Mouse (Mus musculus) heart, embryonic 14.5 days (tissue): ENCODE data around the gene Tec. TPM values are rescaled to one million over a fixed set of nuclear protein-coding genes. Genes with fewer than 3 reads are reported as not detected.

Experiments
- ATAC-seq: fragments of 200-750 bp; cut with Nextera tagmentation; 2 replicates; pipeline ENCODE4 v1.8.0; 2017; ENCODE audit warnings: low read depth, moderate TSS enrichment; ENCODE audit not compliant: insufficient number of reproducible peaks, insufficient read depth, low FRiP score
- H3K27ac ChIP-seq, 2 experiments: fragments of 200-500 bp in 1 of 2; fragments of 300-500 bp in 1 of 2; sonication (generic) in 1 of 2; replicated peaks in 1 of 2; 2 replicates each; pipeline ENCODE4 v1.5.1; 2012 to 2014; ENCODE audit warnings: low read depth in 2 of 2, low read length in 2 of 2, control low read depth in 1 of 2, mild to moderate bottlenecking in 1 of 2, mixed read lengths in 1 of 2; ENCODE audit not compliant: control insufficient read depth in 1 of 2, insufficient read depth in 1 of 2
- H3K27me3 ChIP-seq: fragments of 300-500 bp; sonication (generic); 2 replicates; pipeline ENCODE4 v1.6.1; 2014; ENCODE audit warnings: mild to moderate bottlenecking, low read length, control low read depth; ENCODE audit not compliant: control insufficient read depth, insufficient read depth
- H3K36me3 ChIP-seq: fragments of 300-500 bp; sonication (generic); 2 replicates; pipeline ENCODE4 v1.6.1; 2014; ENCODE audit warnings: mild to moderate bottlenecking, control low read depth, low read length, mixed read lengths; ENCODE audit not compliant: control insufficient read depth, insufficient read depth
- H3K4me1 ChIP-seq, 2 experiments: fragments of 200-500 bp in 1 of 2; fragments of 300-500 bp in 1 of 2; sonication (generic) in 1 of 2; 2 replicates each; pipeline ENCODE4 v1.6.1; 2012 to 2014; ENCODE audit warnings: low read length in 2 of 2, control low read depth in 1 of 2, mixed read lengths in 1 of 2; ENCODE audit not compliant: control insufficient read depth in 2 of 2, insufficient read depth in 2 of 2
- H3K4me2 ChIP-seq: fragments of 300-500 bp; sonication (generic); 2 replicates; pipeline ENCODE4 v1.6.1; 2014; ENCODE audit warnings: mild to moderate bottlenecking, low read length
- H3K4me3 ChIP-seq, 2 experiments: fragments of 200-500 bp in 1 of 2; fragments of 300-500 bp in 1 of 2; sonication (generic) in 1 of 2; 2 replicates each; pipeline ENCODE4 v1.5.1; 2012 to 2014; ENCODE audit warnings: low read length in 2 of 2, mild to moderate bottlenecking in 2 of 2, control low read depth in 1 of 2, low read depth in 1 of 2, moderate library complexity in 1 of 2; ENCODE audit not compliant: control insufficient read depth in 1 of 2, insufficient read depth in 1 of 2
- H3K9ac ChIP-seq: fragments of 300-500 bp; sonication (generic); 2 replicates; pipeline ENCODE4 v1.6.1; 2014; ENCODE audit warnings: mild to moderate bottlenecking, low read length
- H3K9me3 ChIP-seq: fragments of 300-500 bp; sonication (generic); 2 replicates; pipeline ENCODE4 v1.6.1; 2016; ENCODE audit warnings: low read length, control low read depth; ENCODE audit not compliant: control insufficient read depth
- WGBS: fragments of 180-500 bp; shearing (Covaris S2); extraction: QIAGEN DNeasy Blood & Tissue Kit; methylation state at CpG from one replicate; pipeline ENCODE4 v1.1.7; 2014; 5-methylcytosine and 5-hydroxymethylcytosine counted together
- polyA plus RNA-seq: library from polyadenylated mRNA; unstranded; fragments of >200 nt; fragmentation: Nextera tagmentation; extraction: Ambion mirVana; gene quantifications from 2 replicates; pipeline ENCODE4 v1.2.1, GENCODE M21; 2014

The Tec gene
- polyA plus RNA-seq, 1 experiment from 2014 or later = 17.7 TPM

GRCm38 (mm10) chr5:72757155-72757773, 111.0 kb downstream of the Tec start:
- Histone ChIP-seq H3K36me3 (peaks cover 54% of the 10 kb centered on the region), H3K4me3 (no peak overlapping the region), H3K4me1 (no peaks in the 10 kb centered on the region), H3K9ac (no peak overlapping the region), H3K9me3 (no peaks in the 10 kb centered on the region), H3K4me2 (no peak overlapping the region), H3K27me3 (no peaks in the 10 kb centered on the region), H3K27ac (no peak overlapping the region)
- WGBS = 82% methylated on average over 18 of the region's 18 CpGs
- ATAC-seq = no peak

GRCm38 (mm10) chr5:72755941-72756340, 112.3 kb downstream of the Tec start:
- Histone ChIP-seq H3K4me3 (no peak overlapping the region), H3K27me3 (no peaks in the 10 kb centered on the region), H3K9ac (no peak overlapping the region), H3K4me1 (no peaks in the 10 kb centered on the region), H3K36me3 (peaks cover 49% of the 10 kb centered on the region), H3K27ac (no peak overlapping the region), H3K9me3 (no peaks in the 10 kb centered on the region), H3K4me2 (no peak overlapping the region)
- no peak for ATAC-seq
- WGBS = 88% methylated on average over 8 of the region's 8 CpGs

- 82% methylated on average over 2 of the region's 2 CpGs for WGBS
- Histone ChIP-seq H3K9ac (no peak overlapping the region), H3K4me3 (no peak overlapping the region), H3K27ac (no peak overlapping the region), H3K4me1 (no peaks in the 10 kb centered on the region), H3K4me2 (no peak overlapping the region), H3K36me3 (peaks cover 44% of the 10 kb centered on the region), H3K27me3 (no peaks in the 10 kb centered on the region), H3K9me3 (no peaks in the 10 kb centered on the region)
- no peak for ATAC-seq
Observed at GRCm38 (mm10) chr5:72755035-72755434, 113.2 kb downstream of the Tec start.

GRCm38 (mm10) chr5:72752585-72752984, 115.7 kb downstream of the Tec start, which contains the start of gene Txk:
Gene Txk, minus strand, starts transcription at chr5:72752777.
- Histone ChIP-seq H3K4me1 (peaks cover under 1 to 3% of the 10 kb centered on the region in 2 experiments; a peak in 2 of 4 replicates), H3K4me3 (no peak within 1 kb of the TSS)
- WGBS = 79% methylated on average over 5 of the region's 5 CpGs

GRCm38 (mm10) chr5:72751056-72751758, 117.1 kb downstream of the Tec start:
- ATAC-seq = no peak
- H3K9me3 ChIP-seq = no peaks in the 10 kb centered on the region
- H3K4me2 ChIP-seq = no peak overlapping the region
- no peak overlapping the region for H3K27ac ChIP-seq
- 79% methylated on average over 7 of the region's 7 CpGs for WGBS
- H3K27me3 ChIP-seq = no peaks in the 10 kb centered on the region
- peaks cover 5 to 6% of the 10 kb centered on the region in 2 experiments; a peak in 2 of 4 replicates for H3K4me1 ChIP-seq
- H3K9ac ChIP-seq = no peak overlapping the region
- peaks cover 20% of the 10 kb centered on the region; the same call in 1 of the 2 replicates for H3K36me3 ChIP-seq
- H3K4me3 ChIP-seq = no peak overlapping the region

More at GRCm38 (mm10) chr5:72752585-72752984, 115.7 kb downstream of the Tec start, which contains the start of gene Txk:
- Histone ChIP-seq H3K36me3 (peaks cover 33% of the 10 kb centered on the region), H3K27me3 (no peaks in the 10 kb centered on the region), H3K4me2 (no peak within 1 kb of the TSS), H3K27ac (no peak within 1 kb of the TSS), H3K9me3 (no peaks in the 10 kb centered on the region), H3K9ac (no peak within 1 kb of the TSS)
- ATAC-seq = no peak

- Histone ChIP-seq H3K27me3 (no peaks in the 10 kb centered on the region), H3K4me1 (peaks cover 5 to 6% of the 10 kb centered on the region in 2 experiments; a peak in 2 of 4 replicates), H3K9me3 (no peaks in the 10 kb centered on the region), H3K36me3 (0 out of 2 replicates have a peak, but pooled peaks cover 12% of the 10 kb centered on the region), H3K4me3 (no peak overlapping the region), H3K4me2 (no peak overlapping the region), H3K9ac (no peak overlapping the region), H3K27ac (no peak overlapping the region)
- 89% methylated on average over 5 of the region's 5 CpGs for WGBS
- ATAC-seq = no peak
Observed at GRCm38 (mm10) chr5:72750226-72750625, 118.1 kb downstream of the Tec start.

- H3K4me3 ChIP-seq = no peak overlapping the region
- no peak for ATAC-seq
- H3K27ac ChIP-seq = no peak overlapping the region
- H3K4me2 ChIP-seq = no peak overlapping the region
- H3K36me3 ChIP-seq = no peaks in the 10 kb centered on the region
- H3K4me1 ChIP-seq = peaks cover 5 to 6% of the 10 kb centered on the region in 2 experiments; a peak in 2 of 4 replicates
- 64% methylated on average over 7 of the region's 7 CpGs for WGBS
- no peaks in the 10 kb centered on the region for H3K27me3 ChIP-seq
- H3K9ac ChIP-seq = no peak overlapping the region
- H3K9me3 ChIP-seq = no peaks in the 10 kb centered on the region
Observed at GRCm38 (mm10) chr5:72748659-72749265, 119.5 kb downstream of the Tec start.
